Mouse (Mus musculus) heart, adult 8-10 months (tissue): ENCODE data around the gene Pigp. TPM values are rescaled to one million over a fixed set of nuclear protein-coding genes. Genes with fewer than 3 reads are reported as not detected.

Experiments used
- DNase-seq: peaks from one replicate; pipeline ENCODE4 v3.0.0; 2022; ENCODE audit warnings: low spot score
- total RNA-seq, 4 experiments: library from RNA; stranded (reverse); gene quantifications; 2 replicates each; pipeline ENCODE4 v1.2.4; 2022

Pigp gene
- total RNA-seq = 100 to 1,000 TPM; 130 to 147 (median 134) TPM

GRCm38 (mm10) chr16:94371301-94371931 is at the start of gene Pigp:
Gene Pigp (minus strand): TSS chr16:94371842.
- DNase-seq = peak; percentile 39

- DNase-seq = no peak
Measured at GRCm38 (mm10) chr16:94420498-94420897, 48.9 kb upstream of the Pigp start.

- DNase-seq = no peak
Measured at GRCm38 (mm10) chr16:94414151-94414550, 42.5 kb upstream of the Pigp start.

GRCm38 (mm10) chr16:94412760-94413159 is 41.1 kb upstream of the Pigp start:
- no peak for DNase-seq

- no peak for DNase-seq
Measured at GRCm38 (mm10) chr16:94412198-94412597, 40.6 kb upstream of the Pigp start.

GRCm38 (mm10) chr16:94411287-94411686 is 39.6 kb upstream of the Pigp start:
- DNase-seq = no peak

GRCm38 (mm10) chr16:94402185-94402584 is 30.5 kb upstream of the Pigp start:
- no peak for DNase-seq

- no peak for DNase-seq
Measured at GRCm38 (mm10) chr16:94401636-94402035, 30.0 kb upstream of the Pigp start.

- DNase-seq = no peak
Measured at GRCm38 (mm10) chr16:94399141-94399540, 27.5 kb upstream of the Pigp start.

- no peak for DNase-seq
Measured at GRCm38 (mm10) chr16:94396641-94397040, 25.0 kb upstream of the Pigp start.

- no peak for DNase-seq
Measured at GRCm38 (mm10) chr16:94395051-94395450, 23.4 kb upstream of the Pigp start.

GRCm38 (mm10) chr16:94392299-94392698 is 20.7 kb upstream of the Pigp start:
- no peak for DNase-seq

- no peak for DNase-seq
Measured at GRCm38 (mm10) chr16:94387690-94388089, 16.0 kb upstream of the Pigp start.

- no peak for DNase-seq
Measured at GRCm38 (mm10) chr16:94383277-94383676, 11.6 kb upstream of the Pigp start.

- DNase-seq = no peak
Measured at GRCm38 (mm10) chr16:94379386-94379785, 7.7 kb upstream of the Pigp start.

GRCm38 (mm10) chr16:94370915-94371300 is 734 bp downstream of the Pigp start:
- DNase-seq = peak; percentile 60

- peak; percentile 92 for DNase-seq
Measured at GRCm38 (mm10) chr16:94370173-94370914, 1.3 kb downstream of the Pigp start, which contains the start of gene Ttc3. Gene Ttc3 (plus strand): TSS chr16:94370618.

- DNase-seq = no peak
Measured at GRCm38 (mm10) chr16:94369596-94370172, 2.0 kb downstream of the Pigp start.

GRCm38 (mm10) chr16:94365435-94365834 is 6.2 kb downstream of the Pigp start:
- DNase-seq = no peak

GRCm38 (mm10) chr16:94363814-94364213 is 7.8 kb downstream of the Pigp start:
- no peak for DNase-seq

- peak; percentile 28 for DNase-seq
Measured at GRCm38 (mm10) chr16:94362174-94362873, 9.3 kb downstream of the Pigp start.
